Mouse (Mus musculus): Measurements from ENCODE around the gene Nek8.

Nek8 gene

GRCm38 (mm10) chr11:78182961-78183844, 6.7 kb upstream of the Nek8 start, which contains the start of gene Rpl23a:
Rpl23a (minus strand) TSS chr11:78183584.
- DNase-seq (ENCODE audit: low spot score): peak; percentile 89

GRCm38 (mm10) chr11:78182450-78182849, 6.0 kb upstream of the Nek8 start:
- no peak for DNase-seq (ENCODE audit: low spot score)

GRCm38 (mm10) chr11:78181830-78182357, 5.4 kb upstream of the Nek8 start:
- DNase-seq (ENCODE audit: low spot score): no peak

- no peak for DNase-seq (ENCODE audit: low spot score)
Measured at GRCm38 (mm10) chr11:78180081-78180761, 3.7 kb upstream of the Nek8 start.

- no peak for DNase-seq (ENCODE audit: low spot score)
Measured at GRCm38 (mm10) chr11:78179438-78179999, 3.0 kb upstream of the Nek8 start.

- DNase-seq (ENCODE audit: low spot score): no peak
Measured at GRCm38 (mm10) chr11:78178859-78179437, 2.5 kb upstream of the Nek8 start.

- DNase-seq (ENCODE audit: low spot score): peak; percentile 90
Measured at GRCm38 (mm10) chr11:78177903-78178858, 1.7 kb upstream of the Nek8 start.

- no peak for DNase-seq (ENCODE audit: low spot score)
Measured at GRCm38 (mm10) chr11:78177437-78177836, 962 bp upstream of the Nek8 start.

- DNase-seq (ENCODE audit: low spot score): no peak
Measured at GRCm38 (mm10) chr11:78176905-78177331, 443 bp upstream of the Nek8 start.

GRCm38 (mm10) chr11:78175771-78176401, 589 bp downstream of the Nek8 start:
- no peak for DNase-seq (ENCODE audit: low spot score)

- no peak for DNase-seq (ENCODE audit: low spot score)
Measured at GRCm38 (mm10) chr11:78174506-78174905, 2.0 kb downstream of the Nek8 start.

GRCm38 (mm10) chr11:78172748-78173383, 3.6 kb downstream of the Nek8 start:
- no peak for DNase-seq (ENCODE audit: low spot score)

- DNase-seq (ENCODE audit: low spot score): no peak
Measured at GRCm38 (mm10) chr11:78172034-78172747, 4.3 kb downstream of the Nek8 start.

GRCm38 (mm10) chr11:78171328-78171727, 5.1 kb downstream of the Nek8 start:
- no peak for DNase-seq (ENCODE audit: low spot score)

GRCm38 (mm10) chr11:78170306-78170705, 6.2 kb downstream of the Nek8 start:
- no peak for DNase-seq (ENCODE audit: low spot score)

GRCm38 (mm10) chr11:78168541-78169468, 7.7 kb downstream of the Nek8 start:
- no peak for DNase-seq (ENCODE audit: low spot score)

GRCm38 (mm10) chr11:78167257-78167959, 9.1 kb downstream of the Nek8 start:
- DNase-seq (ENCODE audit: low spot score): no peak

- DNase-seq (ENCODE audit: low spot score): no peak
Measured at GRCm38 (mm10) chr11:78166640-78167039, 9.8 kb downstream of the Nek8 start.
